Mouse (Mus musculus) erythroblast, adult 5-6 weeks (primary cell): ENCODE results near the gene Zfp512b. TPM values are rescaled to one million over a fixed set of nuclear protein-coding genes. Genes with fewer than 3 reads are reported as not detected.

ENCODE experiments used
- ATAC-seq: replicated peaks from 2 replicates; pipeline ENCODE4 v1.8.0; 2016; ENCODE audit warnings: moderate number of reproducible peaks, mild to moderate bottlenecking, moderate TSS enrichment, inconsistent platforms; ENCODE audit not compliant: poor library complexity, low FRiP score, severe bottlenecking
- total RNA-seq, 2 experiments: library from RNA; stranded (forward) in 1 of 2; stranded (reverse) in 1 of 2; fragments of 150-400 nt in 1 of 2; fragments of 200-764, 138-1000 nt in 1 of 2; gene quantifications; 2 replicates each; pipeline versions ENCODE4 v1.2.3 to v1.2.4; 2015 to 2017; ENCODE audit warnings: low replicate concordance in 2 of 2

Zfp512b gene
- total RNA-seq (2015; ENCODE audit: low replicate concordance): 2.1 and 6.3 TPM in 2 replicates
- 1.5 and 5.1 TPM in 2 replicates for total RNA-seq (2017; ENCODE audit: low replicate concordance)

DNA sequence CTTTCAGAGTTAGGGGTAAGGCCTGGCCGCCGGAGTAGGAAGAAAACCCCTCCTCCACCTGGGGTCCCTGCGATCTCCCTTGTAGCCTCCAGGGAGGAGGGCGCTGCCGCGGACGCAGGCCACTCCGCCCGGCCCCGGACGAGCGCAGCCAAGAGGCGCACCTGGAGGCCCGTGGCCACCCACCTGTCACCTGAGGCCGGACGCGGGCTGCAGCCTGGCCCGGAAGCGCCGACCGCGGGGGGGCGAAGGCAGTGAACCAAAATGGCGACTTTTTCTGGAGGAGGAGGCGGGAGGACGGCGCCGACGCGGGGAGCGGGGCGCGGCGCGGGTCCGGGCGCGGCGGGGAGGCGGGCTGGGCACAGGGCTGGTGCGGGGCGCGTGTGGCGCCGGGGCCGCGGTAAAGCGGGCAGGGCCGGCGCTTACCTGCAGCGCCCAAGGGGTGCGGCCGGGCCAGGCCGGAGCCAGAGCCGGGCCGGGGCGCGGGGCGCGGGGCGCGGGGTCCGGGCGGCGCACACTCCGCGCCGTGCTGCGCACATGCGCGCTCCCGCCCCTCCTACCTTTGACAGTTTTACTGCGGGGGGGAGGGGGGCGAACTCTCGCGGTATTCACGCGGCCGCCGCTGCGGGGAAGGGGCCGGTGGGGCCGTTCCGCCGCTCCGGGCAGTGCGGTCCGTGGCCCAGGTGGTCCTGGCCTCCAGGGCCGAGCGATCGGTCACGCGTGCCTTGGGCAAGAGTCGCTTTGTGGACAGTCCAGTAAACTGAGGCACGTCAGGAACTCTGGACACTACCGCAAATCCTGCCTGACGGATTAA, at the start of gene Zfp512b:
TSS of gene Zfp512b (minus strand) at position 573 of the 811 bp plus-strand sequence.
- no peak for ATAC-seq

DNA sequence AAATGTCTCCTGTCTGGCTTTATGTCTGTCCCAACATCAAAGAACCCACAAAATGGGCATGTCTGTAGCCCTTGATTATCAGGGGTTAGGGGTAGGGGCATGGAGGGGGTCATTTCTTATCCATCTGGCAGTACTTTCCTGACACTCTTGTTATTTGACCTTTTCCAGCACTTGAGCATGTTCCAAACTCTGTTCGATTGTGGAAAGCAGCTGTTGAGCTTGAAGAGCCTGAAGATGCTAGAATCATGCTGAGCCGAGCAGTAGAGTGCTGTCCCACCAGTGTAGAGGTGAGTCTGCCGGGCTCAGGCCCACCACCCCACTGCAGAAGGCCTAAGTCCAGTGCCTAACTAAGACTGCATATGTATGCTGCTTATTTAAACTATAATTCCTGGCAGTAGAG, 43.3 kb upstream of the Zfp512b start:
- ATAC-seq: no peak

DNA sequence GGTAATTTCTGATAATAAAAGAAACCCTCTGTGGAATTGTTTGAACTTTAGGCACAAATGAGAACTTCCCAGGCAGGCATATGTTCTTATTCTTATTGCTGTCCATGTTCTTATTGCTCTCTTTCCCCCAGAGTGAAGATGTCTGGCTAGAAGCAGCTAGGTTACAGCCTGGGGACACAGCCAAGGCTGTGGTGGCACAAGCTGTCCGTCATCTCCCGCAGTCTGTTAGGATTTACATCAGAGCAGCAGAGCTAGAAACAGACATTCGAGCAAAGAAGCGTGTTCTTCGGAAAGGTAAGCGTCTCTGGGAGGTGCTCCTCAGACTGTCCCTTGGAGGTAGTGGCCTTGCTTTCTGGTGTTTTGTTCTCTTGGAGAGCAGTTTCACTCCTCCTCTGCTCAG, 40.0 kb upstream of the Zfp512b start:
- ATAC-seq: no peak

DNA sequence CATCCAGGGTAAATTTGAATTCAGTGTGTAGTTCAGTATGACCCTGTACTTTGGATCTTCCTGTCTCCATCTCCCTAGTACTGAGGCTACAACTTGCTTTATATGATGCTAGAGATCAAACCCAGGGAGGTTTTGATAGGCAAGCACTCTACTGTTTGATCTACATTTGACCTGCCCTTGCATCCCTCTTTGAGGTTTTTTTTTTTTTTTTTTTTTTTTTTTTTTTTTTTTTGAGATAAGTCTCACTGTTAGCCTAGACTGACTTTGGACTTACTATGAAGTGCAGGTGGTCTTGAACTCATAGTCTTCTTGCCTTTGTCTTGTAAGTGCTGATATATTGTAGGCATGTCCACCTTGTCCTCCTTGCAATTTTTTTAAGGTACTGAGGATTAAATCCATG, 35.9 kb upstream of the Zfp512b start:
- ATAC-seq: no peak

DNA sequence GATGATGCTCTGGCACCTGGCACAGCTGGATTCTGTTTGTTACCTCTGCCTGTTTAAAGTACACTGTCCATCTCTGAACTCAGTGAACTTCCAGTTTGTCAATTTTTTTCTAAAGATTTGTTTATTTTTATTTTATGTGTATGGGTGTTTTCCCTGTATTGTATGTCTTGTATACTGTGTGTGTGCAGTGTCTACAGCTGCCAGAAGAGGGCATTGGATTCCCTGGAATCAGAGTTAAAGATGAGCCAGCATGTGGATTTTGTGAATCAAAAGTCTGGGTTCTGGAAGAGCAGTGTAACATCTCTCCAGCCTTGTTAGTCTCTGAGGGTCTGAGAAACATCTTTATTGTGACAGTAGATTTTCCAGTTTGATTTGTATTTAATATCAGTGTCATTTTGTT, 30.8 kb upstream of the Zfp512b start:
- no peak for ATAC-seq

DNA sequence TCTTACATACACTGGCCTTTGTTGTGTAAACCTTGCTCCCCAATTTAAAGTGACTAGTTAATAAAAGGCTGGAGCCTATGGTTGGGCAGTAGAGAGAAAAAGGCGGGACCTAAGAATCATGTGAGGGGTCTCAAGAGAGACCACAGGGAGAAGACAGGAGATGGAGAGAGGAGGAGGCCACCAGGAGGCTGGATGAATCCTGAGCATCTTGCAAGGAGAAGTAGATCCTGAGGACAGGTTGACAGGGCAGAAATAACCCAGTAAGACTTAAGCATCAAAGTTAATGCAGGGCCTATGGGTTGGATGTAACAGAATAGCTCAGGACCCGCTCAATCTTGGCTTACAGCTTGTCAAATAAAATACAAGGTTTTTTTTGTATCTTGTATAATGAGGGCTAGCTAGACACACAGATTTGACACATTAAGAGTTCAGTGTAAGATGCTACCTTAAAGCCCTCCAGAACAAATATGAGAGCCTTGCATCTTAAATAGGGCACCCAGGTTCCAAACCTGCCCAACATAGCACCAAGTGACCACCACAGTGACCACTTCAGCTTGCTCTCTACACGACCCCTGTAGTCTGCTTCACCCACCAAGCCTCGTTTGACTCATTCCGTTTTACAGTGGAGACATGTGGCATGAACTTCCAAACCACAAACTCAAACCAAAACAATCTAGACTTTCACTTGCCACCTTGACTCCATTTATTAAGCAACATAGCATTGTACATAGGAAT, 26.3 kb upstream of the Zfp512b start:
- no peak for ATAC-seq

DNA sequence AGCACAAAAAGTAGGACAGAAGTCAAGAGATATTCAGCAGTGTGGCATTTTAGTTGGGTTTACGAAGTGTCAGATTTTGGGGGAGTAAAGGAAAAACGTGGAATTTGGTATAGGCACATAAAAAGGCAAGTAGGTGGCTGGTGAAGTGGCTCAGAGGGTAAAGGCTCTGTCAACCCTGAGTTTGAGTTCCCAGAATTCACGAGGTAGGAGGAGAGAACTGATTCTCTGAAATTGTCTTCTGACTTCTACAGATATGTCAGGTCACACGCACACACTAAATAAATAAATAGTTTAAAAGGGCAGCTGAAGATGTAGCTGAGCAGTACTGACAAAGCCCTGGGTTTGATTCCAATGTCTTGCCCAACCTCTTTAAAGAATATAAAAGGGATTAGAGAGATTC, 9.8 kb upstream of the Zfp512b start:
- no peak for ATAC-seq

DNA sequence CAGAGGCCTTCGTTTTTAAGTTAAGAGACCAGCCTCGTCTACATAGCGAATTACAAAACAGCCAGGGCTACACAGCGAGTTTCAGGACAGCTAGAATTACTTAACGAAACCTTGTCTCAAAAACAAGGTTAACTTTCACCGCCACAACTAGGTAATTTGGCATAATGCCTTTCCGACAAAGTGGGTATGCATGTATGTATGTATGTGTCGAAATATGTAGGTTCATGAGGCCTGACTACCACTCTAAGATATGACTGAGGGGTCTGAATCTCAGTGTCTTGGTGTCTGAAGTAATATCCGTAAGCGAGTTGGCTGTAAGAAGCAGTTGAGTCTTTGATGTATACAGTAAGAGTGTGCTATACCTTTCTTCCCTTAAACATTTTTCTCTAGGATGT, 9.1 kb upstream of the Zfp512b start:
- ATAC-seq: no peak

DNA sequence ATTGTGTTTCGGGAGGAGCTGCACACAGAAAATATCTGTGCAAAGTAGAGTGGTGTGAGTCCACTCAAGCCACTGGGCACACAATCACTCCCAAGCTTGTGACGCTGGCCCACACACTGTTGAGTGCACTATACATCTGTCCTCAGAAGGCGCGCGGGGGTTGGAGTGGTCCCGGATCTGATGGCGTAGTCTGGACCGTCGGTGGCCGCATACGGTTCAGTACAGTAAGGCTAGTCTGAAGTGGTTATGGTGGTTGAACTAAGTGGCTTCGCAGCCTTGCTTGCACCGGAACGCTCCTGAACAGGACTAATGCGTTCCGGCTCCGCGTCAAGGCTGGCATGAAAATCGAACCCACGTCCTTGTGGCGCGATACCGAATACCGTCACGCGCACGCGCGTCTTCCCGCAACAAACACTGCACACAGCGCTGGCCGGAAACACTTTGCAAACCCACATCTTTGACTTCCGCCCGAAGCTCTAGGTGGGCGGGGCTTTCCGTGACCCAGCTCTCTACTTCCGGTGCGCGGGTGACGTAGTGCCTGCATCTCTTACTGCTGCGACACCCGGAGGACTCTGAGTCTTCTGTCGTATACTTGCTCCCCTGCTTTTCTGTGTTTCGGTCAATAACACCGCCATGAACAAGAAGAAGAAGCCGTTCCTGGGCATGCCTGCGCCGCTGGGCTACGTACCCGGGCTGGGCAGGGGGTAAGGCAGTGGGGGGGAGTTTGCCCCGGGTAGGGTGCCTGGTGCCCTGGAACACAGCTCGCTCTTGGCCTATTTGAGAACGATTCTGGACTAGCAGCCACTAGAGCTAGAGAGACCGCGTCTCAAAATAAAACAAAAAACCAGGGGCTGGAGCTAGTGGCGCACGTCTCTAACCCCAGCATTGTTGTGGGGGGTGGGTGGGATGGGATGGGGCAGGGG, 8.5 kb upstream of the Zfp512b start:
- peak; percentile 97 for ATAC-seq

DNA sequence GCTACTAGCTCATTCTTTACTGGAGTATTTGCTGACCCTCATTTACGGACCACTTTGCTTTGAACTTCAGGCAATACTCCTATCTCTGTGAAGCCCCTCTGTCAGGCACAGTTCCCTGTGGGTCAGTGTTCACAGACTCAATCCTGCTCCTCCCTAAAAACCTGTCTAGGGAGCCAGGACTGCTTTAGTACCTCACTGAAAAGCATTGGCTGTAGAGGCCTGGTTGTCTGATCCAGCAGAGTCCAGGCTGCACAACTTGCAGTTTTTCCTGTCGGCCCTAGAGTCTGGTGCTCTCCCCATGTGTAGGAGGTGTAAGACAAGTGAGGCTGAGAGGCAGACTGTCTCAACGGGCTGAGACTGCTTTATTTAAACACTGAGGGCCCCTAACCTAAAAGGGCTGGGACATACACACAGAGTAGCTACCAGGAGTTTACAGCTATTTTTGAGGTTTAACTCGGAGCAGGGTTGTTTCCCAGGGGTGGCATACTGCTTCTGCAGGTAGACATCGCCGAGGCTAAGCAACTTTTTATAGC, 7.7 kb upstream of the Zfp512b start:
- ATAC-seq: no peak

DNA sequence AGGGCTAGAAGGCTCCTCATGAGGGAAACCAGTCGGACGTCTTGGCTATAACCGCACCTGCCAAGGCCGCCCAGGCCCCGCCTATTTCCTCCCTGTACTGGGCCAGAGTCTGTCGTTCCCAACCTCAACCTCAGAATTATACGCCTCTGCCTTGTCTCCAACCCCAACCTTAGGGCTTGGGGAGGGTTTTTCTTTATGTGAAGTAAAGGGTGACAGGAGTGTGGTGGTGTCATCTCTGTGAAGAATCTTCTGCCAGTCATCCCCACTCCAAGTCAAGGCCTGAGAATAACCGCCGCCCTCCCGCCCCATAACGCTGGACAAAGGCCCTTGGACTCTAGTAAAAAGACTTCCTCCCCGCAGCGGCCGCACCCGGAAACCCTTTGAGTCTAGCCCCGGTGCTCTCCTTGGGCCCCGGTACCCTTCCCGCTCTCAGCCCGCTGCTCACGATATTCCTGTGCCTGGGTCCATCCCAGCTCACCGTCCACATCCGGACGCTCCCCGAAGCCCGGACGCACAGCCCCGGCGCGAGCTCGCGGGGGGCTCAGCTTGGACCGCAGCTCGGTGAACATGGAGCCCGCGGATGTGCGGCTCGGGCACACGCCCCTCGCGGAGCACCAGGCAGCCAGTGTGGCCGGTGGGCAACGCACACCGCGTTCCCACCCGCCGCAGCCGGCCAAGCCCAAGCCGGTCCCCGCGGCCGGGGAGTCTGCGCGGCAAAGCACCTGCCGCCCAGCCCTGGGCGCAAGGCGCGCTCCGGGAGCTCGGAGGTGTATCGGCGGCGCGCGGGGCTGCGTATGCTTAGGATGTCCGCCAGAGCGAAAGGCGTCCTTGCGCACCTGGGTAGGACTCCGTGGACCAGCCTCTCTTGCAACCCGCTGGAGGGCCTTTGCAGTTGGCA, 6.1 kb upstream of the Zfp512b start, which contains the start of gene Samd10:
TSS of gene Samd10 (minus strand) at position 759 of the 898 bp plus-strand sequence.
- no peak for ATAC-seq

DNA sequence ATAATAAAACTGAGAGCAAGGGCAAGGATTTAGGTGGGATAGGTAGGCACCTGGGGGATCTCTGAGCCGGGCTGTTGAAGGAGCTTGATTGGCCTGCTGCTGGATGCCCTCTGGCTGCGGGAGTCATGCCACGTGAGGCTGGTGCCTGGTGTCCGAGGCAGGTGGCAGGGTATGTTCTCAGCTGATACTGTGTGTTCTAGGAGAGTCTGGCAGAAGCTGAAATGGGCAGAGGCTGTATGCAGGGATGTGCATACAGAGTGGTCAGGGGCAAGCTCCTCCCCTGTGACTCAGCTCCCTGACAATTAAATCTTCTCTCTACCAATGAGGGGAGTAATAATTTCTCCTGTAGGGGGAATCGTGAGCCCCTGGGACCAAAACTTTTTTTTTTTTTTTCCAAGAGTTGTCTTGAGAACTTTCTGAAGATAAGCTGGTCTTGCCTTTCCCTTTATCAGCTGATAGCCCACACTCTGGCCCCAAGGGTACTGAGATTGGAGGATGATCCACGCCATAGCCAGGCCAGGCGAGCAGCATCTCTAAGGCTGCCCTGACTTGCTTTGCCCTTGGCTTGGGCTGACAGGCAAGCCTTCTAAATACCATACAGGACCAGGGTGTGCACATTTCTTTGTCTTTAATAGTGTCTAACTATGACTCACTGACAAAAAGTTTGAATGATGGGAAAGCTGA, 4.9 kb upstream of the Zfp512b start:
- ATAC-seq: no peak

DNA sequence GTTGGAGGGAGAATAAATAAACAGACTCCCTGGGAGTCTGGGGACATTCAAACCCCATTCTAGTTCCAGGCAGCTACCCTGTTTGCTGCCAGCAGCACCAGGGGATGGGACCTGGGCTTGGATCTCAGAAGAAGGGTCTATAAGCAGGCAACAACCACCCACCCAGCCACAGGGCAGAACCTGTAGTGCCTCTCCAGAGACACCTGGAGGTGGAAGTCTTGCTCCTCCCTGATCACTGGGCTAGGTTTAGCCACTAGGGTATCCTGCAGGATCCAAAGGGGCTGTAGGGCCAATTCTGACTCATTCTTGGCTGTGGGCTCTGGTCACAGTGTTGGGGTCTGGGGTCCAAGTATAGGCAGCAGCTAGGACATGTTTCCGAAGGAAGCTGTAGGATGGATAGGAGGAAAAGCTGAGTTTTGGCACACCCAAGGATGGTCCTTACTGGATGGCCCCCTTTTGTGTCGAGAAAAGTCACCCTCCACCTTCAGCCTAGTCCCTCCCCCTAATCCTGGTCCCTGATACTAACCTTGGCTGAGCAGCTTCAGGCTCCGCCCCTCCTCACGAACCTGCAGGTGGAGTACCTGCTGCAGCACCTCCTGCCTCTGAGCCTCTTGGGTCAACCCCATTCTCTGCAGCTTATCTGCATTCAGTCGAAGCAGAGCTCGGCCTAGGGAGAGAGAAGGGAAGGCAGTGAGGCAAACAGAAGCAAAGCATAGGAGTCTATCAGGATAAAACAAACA, 3.8 kb upstream of the Zfp512b start:
- ATAC-seq: no peak

DNA sequence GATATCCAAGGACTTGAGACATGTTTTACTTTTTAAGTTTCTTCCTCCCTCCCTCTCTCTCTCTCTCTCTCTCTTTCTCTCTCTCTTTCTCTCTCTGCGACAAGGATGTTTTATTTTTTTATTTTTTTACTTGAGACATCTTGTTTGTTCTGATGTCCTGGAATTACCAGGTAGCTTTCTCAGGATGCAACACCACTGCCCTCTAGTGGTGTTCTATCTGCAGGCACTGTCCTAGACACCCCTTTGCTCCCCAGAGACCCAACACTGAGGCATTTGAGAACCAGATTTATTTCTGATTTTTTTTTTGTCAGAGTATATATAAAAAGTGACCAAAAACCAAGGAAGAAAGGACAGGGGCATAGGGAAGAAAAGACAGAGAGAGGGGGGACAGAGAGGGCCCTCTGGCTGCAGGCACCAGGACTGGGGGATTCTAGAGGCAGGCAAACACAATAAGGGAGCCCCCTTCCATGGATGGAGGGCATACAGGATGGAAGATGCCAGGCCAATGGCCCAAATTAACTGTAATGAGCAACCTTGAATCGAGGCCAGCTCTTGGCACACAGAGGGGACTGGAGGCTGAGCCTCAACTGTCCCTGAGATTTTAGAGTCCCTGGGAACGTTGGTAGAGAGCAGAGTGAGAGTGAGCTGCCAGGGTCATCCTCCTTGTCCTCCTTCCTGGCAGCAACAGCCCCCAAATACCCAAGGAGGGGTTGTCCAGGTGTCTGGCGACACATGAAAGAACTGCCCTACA, 2.5 kb upstream of the Zfp512b start:
- no peak for ATAC-seq

DNA sequence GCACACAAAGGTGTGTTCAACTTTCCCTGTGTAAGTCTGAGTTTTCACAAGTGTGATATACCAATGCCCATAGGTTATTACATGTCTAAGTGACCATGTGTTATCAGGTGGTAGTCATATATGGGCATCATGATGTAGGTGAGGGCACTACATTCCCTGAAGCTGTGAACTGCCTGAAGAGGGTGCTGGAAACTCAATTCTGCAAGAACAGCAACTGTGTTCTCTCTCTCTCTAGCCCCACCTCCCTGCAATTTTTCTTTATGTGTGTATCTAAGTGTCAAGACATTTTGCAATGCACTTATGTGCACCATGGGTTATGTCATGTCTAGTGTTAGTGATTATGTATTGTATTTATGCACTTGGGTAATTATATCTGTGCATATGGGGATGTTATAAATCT, 1.3 kb upstream of the Zfp512b start:
- no peak for ATAC-seq

DNA sequence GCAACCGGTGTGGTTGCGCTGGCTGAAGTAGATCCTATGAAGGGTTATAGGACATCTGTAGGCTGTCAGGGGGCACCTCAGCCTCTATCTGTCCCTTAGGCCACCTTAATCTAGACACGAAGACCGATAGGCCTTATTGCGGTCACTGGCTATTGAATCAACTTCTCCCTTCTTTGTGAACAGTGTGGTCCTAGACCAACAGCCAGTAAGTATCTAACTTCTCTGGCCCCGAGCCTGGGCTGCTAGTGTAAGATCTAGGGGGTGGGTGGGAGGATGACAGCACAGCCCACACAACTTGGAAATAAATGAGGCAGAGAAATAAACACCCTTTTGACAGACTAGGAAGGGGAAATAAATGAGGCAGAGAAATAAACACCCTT, 429 bp upstream of the Zfp512b start:
- no peak for ATAC-seq

DNA sequence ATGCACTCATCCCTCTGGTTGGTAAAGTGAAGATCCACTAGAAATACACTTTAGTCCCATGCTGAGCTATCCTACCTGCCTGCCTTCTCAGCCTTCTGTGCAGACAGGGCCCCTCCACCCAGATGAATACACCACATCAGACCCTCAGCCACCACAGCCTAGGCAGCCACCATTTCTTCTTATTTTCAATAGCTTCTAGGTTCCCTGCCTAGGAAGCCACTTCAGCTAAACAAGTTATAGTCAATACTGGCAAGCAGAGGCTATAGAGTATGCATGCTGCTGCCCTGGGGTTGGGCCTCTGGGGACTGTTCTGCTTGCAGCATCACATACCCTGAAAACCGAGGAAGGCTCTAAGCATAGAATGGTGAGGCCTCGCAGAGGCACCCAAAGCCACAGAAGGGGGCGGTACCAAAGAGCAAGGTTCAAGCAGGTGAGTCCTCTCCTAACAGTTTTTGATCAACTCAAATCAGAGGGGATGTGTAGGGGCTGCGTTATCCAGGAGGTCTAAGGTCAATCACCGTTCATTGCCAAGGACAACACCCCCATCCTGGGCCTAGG, 996 bp downstream of the Zfp512b start, which contains the start of gene Prpf6:
TSS of gene Prpf6 (plus strand) at position 341 of the 558 bp plus-strand sequence.
- ATAC-seq: no peak
